Mouse (Mus musculus) lung, postnatal 0 days (tissue): Measurements from ENCODE around the gene 2510009E07Rik. TPM values are rescaled to one million over a fixed set of nuclear protein-coding genes. Genes with fewer than 3 reads are reported as not detected.

Experiments used
- ATAC-seq: fragments of 200-750 bp; cut with Nextera tagmentation; 2 replicates; pipeline ENCODE4 v1.8.0; 2017; ENCODE audit warnings: moderate library complexity
- DNase-seq: peaks from one replicate; pipeline ENCODE4 v3.0.0-alpha.2; 2016; ENCODE audit warnings: low spot score
- H3K27ac ChIP-seq: fragments of 300-500 bp; sonication (generic); 2 replicates; pipeline ENCODE4 v1.5.1; 2014; ENCODE audit warnings: antibody characterized with exemption, mild to moderate bottlenecking, low read length, mixed read lengths
- H3K27me3 ChIP-seq: fragments of 300-500 bp; sonication (generic); replicated peaks from 2 replicates; pipeline ENCODE4 v1.6.1; 2014; ENCODE audit warnings: low read length, mixed read lengths; ENCODE audit not compliant: insufficient read depth
- H3K36me3 ChIP-seq: fragments of 300-500 bp; sonication (generic); 2 replicates; pipeline ENCODE4 v1.6.1; 2014; ENCODE audit warnings: low read length, mixed read lengths; ENCODE audit not compliant: insufficient read depth
- H3K4me1 ChIP-seq: fragments of 300-500 bp; sonication (generic); 2 replicates; pipeline ENCODE4 v1.6.1; 2014; ENCODE audit warnings: antibody characterized with exemption, low read depth, low read length, mixed read lengths; ENCODE audit not compliant: insufficient read depth
- H3K4me2 ChIP-seq: fragments of 300-500 bp; sonication (generic); replicated peaks from 2 replicates; pipeline ENCODE4 v1.6.1; 2014; ENCODE audit warnings: low read depth, mild to moderate bottlenecking, low read length, moderate library complexity, mixed read lengths
- H3K4me3 ChIP-seq: fragments of 300-500 bp; sonication (generic); 2 replicates; pipeline ENCODE4 v1.5.1; 2014; ENCODE audit warnings: low read depth, low read length
- H3K9ac ChIP-seq: fragments of 300-500 bp; sonication (generic); replicated peaks from 2 replicates; pipeline ENCODE4 v1.6.1; 2014; ENCODE audit warnings: low read depth, mild to moderate bottlenecking
- H3K9me3 ChIP-seq: fragments of 300-500 bp; sonication (generic); 2 replicates; pipeline ENCODE4 v1.6.1; 2016; ENCODE audit warnings: low read length, mixed read lengths
- CTCF ChIP-seq: IDR thresholded peaks from 2 replicates; pipeline ENCODE4 v1.5.1; 2016; ENCODE audit warnings: antibody characterized with exemption, mild to moderate bottlenecking
- EP300 ChIP-seq: IDR thresholded peaks from 2 replicates; pipeline ENCODE4 v1.6.1; 2016; ENCODE audit warnings: antibody characterized with exemption, mild to moderate bottlenecking, control low read depth
- WGBS: fragments of 180-500 bp; shearing (Covaris S2); extraction: QIAGEN DNeasy Blood & Tissue Kit; methylation state at CpG from one replicate; pipeline ENCODE4 v1.1.7; 2014; 5-methylcytosine and 5-hydroxymethylcytosine counted together
- polyA plus RNA-seq: library from polyadenylated mRNA; unstranded; fragments of >200 nt; fragmentation: Nextera tagmentation; extraction: Ambion mirVana; gene quantifications from 2 replicates; pipeline ENCODE4 v1.2.1, GENCODE M21; 2015

2510009E07Rik gene
- polyA plus RNA-seq, 1 experiment from 2014 or later, result 17.0 TPM

GRCm38 (mm10) chr16:21634460-21634859, 60.0 kb downstream of the 2510009E07Rik start:
- ATAC-seq, result no peak
- no peak overlapping the region for H3K4me2 ChIP-seq
- no peak for TF ChIP-seq EP300
- no peak for TF ChIP-seq CTCF
- DNase-seq, result no peak
- H3K9ac ChIP-seq, result no peak overlapping the region
- no peak overlapping the region for H3K27ac ChIP-seq
- no peaks in the 10 kb centered on the region for H3K9me3 ChIP-seq
- H3K4me3 ChIP-seq, result no peak overlapping the region
- H3K36me3 ChIP-seq, result no peaks in the 10 kb centered on the region
- H3K27me3 ChIP-seq, result no peaks in the 10 kb centered on the region
- no peaks in the 10 kb centered on the region for H3K4me1 ChIP-seq

- Histone ChIP-seq H3K4me2 (no peak overlapping the region), H3K27ac (no peak overlapping the region), H3K9ac (no peak overlapping the region), H3K4me3 (no peak overlapping the region), H3K4me1 (no peaks in the 10 kb centered on the region), H3K36me3 (no peaks in the 10 kb centered on the region), H3K9me3 (no peaks in the 10 kb centered on the region), H3K27me3 (no peaks in the 10 kb centered on the region)
- TF ChIP-seq EP300 (no peak), CTCF (no peak)
- WGBS, result 74% methylated on average over 4 of the region's 4 CpGs
- ATAC-seq (no peak), DNase-seq (no peak)
These were observed 62.6 kb downstream of the 2510009E07Rik start for GRCm38 (mm10) chr16:21631815-21632222.

- WGBS, result 76% methylated on average over 4 of the region's 4 CpGs
- no peak overlapping the region for H3K4me3 ChIP-seq
These were observed 63.9 kb downstream of the 2510009E07Rik start for GRCm38 (mm10) chr16:21630614-21631013.

GRCm38 (mm10) chr16:21628061-21628591, 66.3 kb downstream of the 2510009E07Rik start:
- DNase-seq, result no peak

More at GRCm38 (mm10) chr16:21630614-21631013, 63.9 kb downstream of the 2510009E07Rik start:
- ATAC-seq, result no peak
- no peak for TF ChIP-seq EP300
- TF ChIP-seq CTCF, result no peak
- Histone ChIP-seq H3K36me3 (no peaks in the 10 kb centered on the region), H3K27ac (no peak overlapping the region), H3K9me3 (no peaks in the 10 kb centered on the region), H3K4me2 (no peak overlapping the region), H3K9ac (no peak overlapping the region), H3K27me3 (no peaks in the 10 kb centered on the region), H3K4me1 (no peaks in the 10 kb centered on the region)
- no peak for DNase-seq

GRCm38 (mm10) chr16:21627248-21627647, 67.2 kb downstream of the 2510009E07Rik start:
- Histone ChIP-seq H3K27me3 (no peaks in the 10 kb centered on the region), H3K9ac (no peak overlapping the region), H3K36me3 (no peaks in the 10 kb centered on the region), H3K27ac (no peak overlapping the region), H3K9me3 (no peaks in the 10 kb centered on the region), H3K4me2 (no peak overlapping the region), H3K4me1 (no peaks in the 10 kb centered on the region), H3K4me3 (no peak overlapping the region)
- no peak for TF ChIP-seq CTCF
- TF ChIP-seq EP300, result no peak
- ATAC-seq (no peak), DNase-seq (no peak)
- 82% methylated on average over 6 of the region's 6 CpGs for WGBS

More at GRCm38 (mm10) chr16:21628061-21628591, 66.3 kb downstream of the 2510009E07Rik start:
- ATAC-seq, result no peak
- Histone ChIP-seq H3K27me3 (no peaks in the 10 kb centered on the region), H3K9ac (no peak overlapping the region), H3K36me3 (no peaks in the 10 kb centered on the region), H3K27ac (no peak overlapping the region), H3K4me2 (no peak overlapping the region), H3K4me3 (no peak overlapping the region), H3K4me1 (no peaks in the 10 kb centered on the region), H3K9me3 (no peaks in the 10 kb centered on the region)
- TF ChIP-seq CTCF, result no peak
- TF ChIP-seq EP300, result no peak
- WGBS, result 76% methylated on average over 13 of the region's 13 CpGs

GRCm38 (mm10) chr16:21625784-21626634, 68.5 kb downstream of the 2510009E07Rik start:
- H3K27me3 ChIP-seq, result no peaks in the 10 kb centered on the region
- WGBS, result 65% methylated on average over 6 of the region's 6 CpGs
- no peaks in the 10 kb centered on the region for H3K9me3 ChIP-seq
- no peak overlapping the region for H3K4me3 ChIP-seq
- no peak for ATAC-seq
- no peak for DNase-seq
- 0 out of 2 replicates have a peak, but pooled peaks cover 2% of the 10 kb centered on the region for H3K4me1 ChIP-seq
- no peak overlapping the region for H3K4me2 ChIP-seq
- no peak for TF ChIP-seq CTCF
- TF ChIP-seq EP300, result no peak
- H3K9ac ChIP-seq, result no peak overlapping the region
- H3K27ac ChIP-seq, result no peak overlapping the region
- H3K36me3 ChIP-seq, result no peaks in the 10 kb centered on the region
